Mouse (Mus musculus): ENCODE data around the gene Agap1. TPM values are rescaled to one million over a fixed set of nuclear protein-coding genes. Genes with fewer than 3 reads are reported as not detected.

Gene Agap1
- polyA plus RNA-seq, 1 experiment from 2014 or later: 8.7 TPM

GRCm38 (mm10) chr1:89812816-89813215, 358.2 kb downstream of the Agap1 start:
- 84% methylated on average over 8 of the region's 8 CpGs for WGBS
- Histone ChIP-seq H3K27ac (ENCODE audit: low read length) (no peak overlapping the region), H3K9ac (replicated peaks; ENCODE audit: low read depth) (no peak overlapping the region), H3K4me2 (replicated peaks; ENCODE audit: low read depth, low read length) (no peak overlapping the region), H3K4me1 (ENCODE audit: insufficient read depth, low read depth, low read length) (no peaks in the 10 kb centered on the region), H3K27me3 (replicated peaks; ENCODE audit: insufficient read depth, low read length) (no peaks in the 10 kb centered on the region), H3K9me3 (ENCODE audit: low read length) (no peaks in the 10 kb centered on the region), H3K36me3 (ENCODE audit: insufficient read depth, low read length) (no peaks in the 10 kb centered on the region), H3K4me3 (ENCODE audit: low read depth, low read length) (no peak overlapping the region)
- ATAC-seq: no peak
- no peak for TF ChIP-seq EP300 (IDR thresholded peaks at IDR 0.05)
- no peak for TF ChIP-seq CTCF (IDR thresholded peaks at IDR 0.05)
- DNase-seq (ENCODE audit: low spot score): no peak

- no peak for ATAC-seq
- no peak for DNase-seq (ENCODE audit: low spot score)
Observed at GRCm38 (mm10) chr1:89816487-89817206, 362.0 kb downstream of the Agap1 start.

DNA sequence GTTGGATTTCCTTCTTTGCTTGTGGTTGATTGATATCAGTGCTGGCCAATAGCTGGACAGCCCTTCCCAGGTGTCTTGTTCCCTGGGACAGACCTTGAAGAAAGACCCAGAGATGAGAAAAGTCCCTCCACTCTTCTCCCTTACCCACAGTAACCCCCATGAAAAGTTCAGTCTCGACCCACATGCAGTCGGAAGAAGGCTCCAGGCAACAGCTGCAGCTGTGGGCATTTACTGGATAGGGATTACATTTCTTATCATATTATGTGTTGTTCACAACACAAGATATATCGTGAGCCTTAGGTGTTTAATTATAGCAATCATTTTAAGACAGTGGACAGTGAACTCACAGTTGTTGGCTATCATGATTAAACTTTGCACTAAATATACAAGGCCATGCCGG, 367.2 kb downstream of the Agap1 start:
- 85% methylated on average over 4 of the region's 4 CpGs for WGBS
- no peak for TF ChIP-seq EP300 (IDR thresholded peaks at IDR 0.05)
- TF ChIP-seq CTCF (IDR thresholded peaks at IDR 0.05): no peak

More at GRCm38 (mm10) chr1:89816487-89817206, 362.0 kb downstream of the Agap1 start:
- no peak for TF ChIP-seq EP300 (IDR thresholded peaks at IDR 0.05)
- TF ChIP-seq CTCF (IDR thresholded peaks at IDR 0.05): no peak
- Histone ChIP-seq H3K9me3 (ENCODE audit: low read length) (no peaks in the 10 kb centered on the region), H3K4me1 (ENCODE audit: insufficient read depth, low read depth, low read length) (no peaks in the 10 kb centered on the region), H3K4me2 (replicated peaks; ENCODE audit: low read depth, low read length) (no peak overlapping the region), H3K4me3 (ENCODE audit: low read depth, low read length) (no peak overlapping the region), H3K9ac (replicated peaks; ENCODE audit: low read depth) (no peak overlapping the region), H3K27me3 (replicated peaks; ENCODE audit: insufficient read depth, low read length) (no peaks in the 10 kb centered on the region), H3K36me3 (ENCODE audit: insufficient read depth, low read length) (0 out of 2 replicates have a peak, but pooled peaks cover 6% of the 10 kb centered on the region), H3K27ac (ENCODE audit: low read length) (no peak overlapping the region)
- WGBS: 61% methylated on average over 14 of the region's 14 CpGs

GRCm38 (mm10) chr1:89822431-89822830, 367.8 kb downstream of the Agap1 start:
- ATAC-seq: no peak
- no peaks in the 10 kb centered on the region for H3K4me1 ChIP-seq (ENCODE audit: insufficient read depth, low read depth, low read length)
- H3K27me3 ChIP-seq (replicated peaks; ENCODE audit: insufficient read depth, low read length): no peaks in the 10 kb centered on the region
- no peak for DNase-seq (ENCODE audit: low spot score)
- no peak overlapping the region for H3K27ac ChIP-seq (ENCODE audit: low read length)
- H3K9ac ChIP-seq (replicated peaks; ENCODE audit: low read depth): no peak overlapping the region
- TF ChIP-seq CTCF (IDR thresholded peaks at IDR 0.05): no peak
- no peak for TF ChIP-seq EP300 (IDR thresholded peaks at IDR 0.05)
- H3K36me3 ChIP-seq (ENCODE audit: insufficient read depth, low read length): 0 out of 2 replicates have a peak, but pooled peaks cover 6% of the 10 kb centered on the region
- H3K4me3 ChIP-seq (ENCODE audit: low read depth, low read length): no peak overlapping the region
- no peak overlapping the region for H3K4me2 ChIP-seq (replicated peaks; ENCODE audit: low read depth, low read length)
- H3K9me3 ChIP-seq (ENCODE audit: low read length): no peaks in the 10 kb centered on the region
- WGBS: 67% methylated on average over 3 of the region's 3 CpGs

More for the DNA sequence above, 367.2 kb downstream of the Agap1 start:
- ATAC-seq (no peak), DNase-seq (ENCODE audit: low spot score) (no peak)
- H3K36me3 ChIP-seq (ENCODE audit: insufficient read depth, low read length): 0 out of 2 replicates have a peak, but pooled peaks cover 6% of the 10 kb centered on the region
- no peak overlapping the region for H3K4me3 ChIP-seq (ENCODE audit: low read depth, low read length)
- H3K27ac ChIP-seq (ENCODE audit: low read length): no peak overlapping the region
- H3K9ac ChIP-seq (replicated peaks; ENCODE audit: low read depth): no peak overlapping the region
- no peak overlapping the region for H3K4me2 ChIP-seq (replicated peaks; ENCODE audit: low read depth, low read length)
- no peaks in the 10 kb centered on the region for H3K27me3 ChIP-seq (replicated peaks; ENCODE audit: insufficient read depth, low read length)
- H3K9me3 ChIP-seq (ENCODE audit: low read length): no peaks in the 10 kb centered on the region
- no peaks in the 10 kb centered on the region for H3K4me1 ChIP-seq (ENCODE audit: insufficient read depth, low read depth, low read length)

DNA sequence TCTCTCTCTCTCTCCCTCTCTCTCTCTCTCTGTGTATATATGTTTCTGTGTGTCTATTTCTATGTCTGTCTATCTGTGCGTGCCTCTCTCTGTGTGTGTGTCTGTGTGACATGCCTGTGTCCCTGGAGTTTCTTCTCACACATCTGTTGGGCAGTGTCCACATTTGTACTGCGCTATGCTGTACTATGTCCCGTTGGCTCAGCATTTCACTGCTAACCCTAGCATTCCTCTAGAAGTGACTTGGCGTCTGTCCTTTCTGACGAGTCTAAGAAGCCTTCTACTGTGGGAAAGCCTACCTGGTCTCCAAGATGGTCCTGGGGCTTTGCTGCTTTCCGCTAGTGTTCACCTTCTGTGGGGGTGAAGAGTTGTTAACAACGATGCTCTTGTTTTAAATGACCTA, 368.4 kb downstream of the Agap1 start:
- DNase-seq (ENCODE audit: low spot score) (no peak), ATAC-seq (no peak)
- Histone ChIP-seq H3K4me1 (ENCODE audit: insufficient read depth, low read depth, low read length) (no peaks in the 10 kb centered on the region), H3K9ac (replicated peaks; ENCODE audit: low read depth) (no peak overlapping the region), H3K4me2 (replicated peaks; ENCODE audit: low read depth, low read length) (no peak overlapping the region), H3K27me3 (replicated peaks; ENCODE audit: insufficient read depth, low read length) (no peaks in the 10 kb centered on the region), H3K36me3 (ENCODE audit: insufficient read depth, low read length) (0 out of 2 replicates have a peak, but pooled peaks cover 6% of the 10 kb centered on the region), H3K4me3 (ENCODE audit: low read depth, low read length) (no peak overlapping the region), H3K9me3 (ENCODE audit: low read length) (no peaks in the 10 kb centered on the region), H3K27ac (ENCODE audit: low read length) (no peak overlapping the region)
- WGBS: 85% methylated on average over 7 of the region's 7 CpGs
- TF ChIP-seq EP300 (IDR thresholded peaks at IDR 0.05) (no peak), CTCF (IDR thresholded peaks at IDR 0.05) (no peak)

DNA sequence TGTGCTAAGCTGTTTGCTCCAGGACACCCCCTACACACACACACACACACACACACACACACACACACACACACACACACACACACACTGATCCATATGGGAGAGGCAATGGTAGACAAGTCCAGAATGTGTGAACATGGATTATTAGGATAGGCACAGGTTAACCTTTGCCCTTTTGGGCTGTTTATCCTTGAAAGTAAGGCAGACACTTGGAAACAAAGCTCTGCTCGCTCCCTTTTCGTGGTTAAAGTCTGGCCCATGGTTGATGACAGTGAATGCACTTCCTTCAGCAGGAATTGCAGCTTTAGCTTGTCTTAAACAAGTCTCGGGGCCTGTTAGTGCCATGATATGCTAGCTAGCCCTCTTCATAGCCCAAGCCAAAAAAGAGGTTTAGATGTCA, 372.4 kb downstream of the Agap1 start:
- no peak for TF ChIP-seq EP300 (IDR thresholded peaks at IDR 0.05)
- TF ChIP-seq CTCF (IDR thresholded peaks at IDR 0.05): no peak
- no peak for DNase-seq (ENCODE audit: low spot score)
- ATAC-seq: no peak
- no peaks in the 10 kb centered on the region for H3K27me3 ChIP-seq (replicated peaks; ENCODE audit: insufficient read depth, low read length)
- H3K4me3 ChIP-seq (ENCODE audit: low read depth, low read length): no peak overlapping the region
- no peak overlapping the region for H3K27ac ChIP-seq (ENCODE audit: low read length)
- no peaks in the 10 kb centered on the region for H3K9me3 ChIP-seq (ENCODE audit: low read length)
- no peaks in the 10 kb centered on the region for H3K4me1 ChIP-seq (ENCODE audit: insufficient read depth, low read depth, low read length)
- H3K4me2 ChIP-seq (replicated peaks; ENCODE audit: low read depth, low read length): no peak overlapping the region
- WGBS: 75% methylated on average over 3 of the region's 3 CpGs
- H3K36me3 ChIP-seq (ENCODE audit: insufficient read depth, low read length): no peaks in the 10 kb centered on the region
- H3K9ac ChIP-seq (replicated peaks; ENCODE audit: low read depth): no peak overlapping the region
